Mouse (Mus musculus): ENCODE results near the gene Bcas2. TPM values are rescaled to one million over a fixed set of nuclear protein-coding genes. Genes with fewer than 3 reads are reported as not detected.
A peak's percentile ranks its signal among the peaks of the same experiment; 100 is the strongest.
"Not testable (repeated sequence)": the region's sequence is repeated elsewhere in the genome, so short reads cannot be mapped to it uniquely, and the experiment has no call there.

The Bcas2 gene
- total RNA-seq, 2 experiments from 2014 or later, result 64.6 to 67.7 TPM

- DNase-seq (ENCODE audit: extremely low spot score in 1 of 2, low spot score in 1 of 2), result no peak
These were observed 17.7 kb upstream of the Bcas2 start for GRCm38 (mm10) chr3:103153761-103154160.

GRCm38 (mm10) chr3:103159232-103159900, 12.1 kb upstream of the Bcas2 start:
- no peak for DNase-seq (ENCODE audit: extremely low spot score in 1 of 2, low spot score in 1 of 2)

GRCm38 (mm10) chr3:103169771-103170170, 1.7 kb upstream of the Bcas2 start:
- DNase-seq (ENCODE audit: extremely low spot score in 1 of 2, low spot score in 1 of 2), result peak; percentile 43 to 91

GRCm38 (mm10) chr3:103172615-103173014, 1.2 kb downstream of the Bcas2 start:
- no peak for DNase-seq (ENCODE audit: extremely low spot score in 1 of 2, low spot score in 1 of 2)

GRCm38 (mm10) chr3:103176740-103177139, 5.3 kb downstream of the Bcas2 start:
- no peak for DNase-seq (ENCODE audit: extremely low spot score in 1 of 2, low spot score in 1 of 2)

GRCm38 (mm10) chr3:103179527-103179926, 8.1 kb downstream of the Bcas2 start:
- DNase-seq (ENCODE audit: extremely low spot score in 1 of 2, low spot score in 1 of 2), result no peak

GRCm38 (mm10) chr3:103181171-103181570, 9.7 kb downstream of the Bcas2 start:
- no peak for DNase-seq (ENCODE audit: extremely low spot score in 1 of 2, low spot score in 1 of 2)

- no peak for DNase-seq (ENCODE audit: extremely low spot score in 1 of 2, low spot score in 1 of 2)
These were observed 11.4 kb downstream of the Bcas2 start for GRCm38 (mm10) chr3:103182821-103183220.

- not testable (repeated sequence) for DNase-seq (ENCODE audit: extremely low spot score in 1 of 2, low spot score in 1 of 2)
These were observed 13.0 kb downstream of the Bcas2 start for GRCm38 (mm10) chr3:103184467-103184866.

- DNase-seq (ENCODE audit: extremely low spot score in 1 of 2, low spot score in 1 of 2), result no peak
These were observed 17.0 kb downstream of the Bcas2 start for GRCm38 (mm10) chr3:103188451-103188850.

GRCm38 (mm10) chr3:103188856-103189255, 17.4 kb downstream of the Bcas2 start:
- no peak for DNase-seq (ENCODE audit: extremely low spot score in 1 of 2, low spot score in 1 of 2)

- DNase-seq (ENCODE audit: extremely low spot score in 1 of 2, low spot score in 1 of 2), result no peak
These were observed 20.7 kb downstream of the Bcas2 start for GRCm38 (mm10) chr3:103192161-103192560.

- DNase-seq (ENCODE audit: extremely low spot score in 1 of 2, low spot score in 1 of 2), result no peak
These were observed 21.7 kb downstream of the Bcas2 start for GRCm38 (mm10) chr3:103193186-103193585.

GRCm38 (mm10) chr3:103196320-103196823, 24.9 kb downstream of the Bcas2 start:
- DNase-seq (ENCODE audit: extremely low spot score in 1 of 2, low spot score in 1 of 2), result no peak

- DNase-seq (ENCODE audit: extremely low spot score in 1 of 2, low spot score in 1 of 2), result no peak
These were observed 27.9 kb downstream of the Bcas2 start for GRCm38 (mm10) chr3:103199386-103199785.

- DNase-seq (ENCODE audit: extremely low spot score in 1 of 2, low spot score in 1 of 2), result not testable (repeated sequence)
These were observed 29.6 kb downstream of the Bcas2 start for GRCm38 (mm10) chr3:103201105-103201504.

- DNase-seq (ENCODE audit: extremely low spot score in 1 of 2, low spot score in 1 of 2), result no peak
These were observed 32.1 kb downstream of the Bcas2 start for GRCm38 (mm10) chr3:103203554-103203953.

GRCm38 (mm10) chr3:103204445-103204844, 33.0 kb downstream of the Bcas2 start:
- DNase-seq (ENCODE audit: extremely low spot score in 1 of 2, low spot score in 1 of 2), result no peak

GRCm38 (mm10) chr3:103206393-103206792, 34.9 kb downstream of the Bcas2 start:
- no peak for DNase-seq (ENCODE audit: extremely low spot score in 1 of 2, low spot score in 1 of 2)

- DNase-seq (ENCODE audit: extremely low spot score in 1 of 2, low spot score in 1 of 2), result no peak
These were observed 36.3 kb downstream of the Bcas2 start for GRCm38 (mm10) chr3:103207749-103208148.

GRCm38 (mm10) chr3:103208237-103208636, 36.8 kb downstream of the Bcas2 start:
- DNase-seq (ENCODE audit: extremely low spot score in 1 of 2, low spot score in 1 of 2), result no peak

- DNase-seq (ENCODE audit: extremely low spot score in 1 of 2, low spot score in 1 of 2), result no peak
These were observed 39.6 kb downstream of the Bcas2 start for GRCm38 (mm10) chr3:103211101-103211500.
